Mouse (Mus musculus): ENCODE measurements around the gene Itgb3. TPM values are rescaled to one million over a fixed set of nuclear protein-coding genes. Genes with fewer than 3 reads are reported as not detected.
A peak's percentile ranks its signal among the peaks of the same experiment; 100 is the strongest.

Gene Itgb3
- total RNA-seq, 2 experiments from 2014 or later = 3.1 to 3.8 TPM

DNA sequence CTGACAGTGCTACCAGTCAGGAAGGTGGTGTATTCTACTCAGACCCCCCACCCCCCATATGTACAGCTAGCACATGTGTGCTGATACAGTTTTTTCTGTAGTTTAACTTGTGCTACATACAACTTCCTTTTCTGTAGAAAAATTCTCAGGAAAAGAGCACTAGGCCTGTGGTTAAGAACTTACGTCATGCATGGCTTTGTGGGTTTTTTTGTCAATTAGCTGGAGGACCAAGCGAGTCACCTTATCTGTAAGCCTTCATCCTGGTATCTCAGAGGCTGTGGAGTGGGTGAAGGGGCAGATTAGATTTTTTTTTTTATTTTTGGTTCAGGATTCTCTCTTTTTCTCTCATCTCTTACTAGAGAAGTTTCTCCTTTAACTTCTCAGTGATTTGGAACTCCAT is 6.3 kb downstream of the Itgb3 start:
- intact Hi-C loops (cut with DNase I) = no loop called here

DNA sequence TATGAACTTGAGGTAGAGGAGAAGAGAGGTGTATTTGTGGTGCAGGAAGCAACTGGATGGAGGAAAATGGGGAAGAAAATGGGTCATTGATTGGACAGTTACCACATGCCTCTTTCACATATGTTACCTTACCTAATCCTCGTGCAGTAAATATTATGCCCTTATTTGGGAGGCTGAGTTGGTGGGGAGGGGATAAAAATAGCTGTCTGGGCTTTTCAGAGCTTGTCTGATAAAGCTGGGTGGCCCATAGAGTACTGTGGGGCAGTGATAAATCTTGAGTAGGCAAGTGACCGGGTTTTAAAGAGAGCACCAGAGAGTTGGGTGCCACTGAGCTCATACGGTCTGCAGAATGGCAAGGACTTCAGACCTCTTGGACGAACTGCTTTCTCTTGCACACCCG is 8.4 kb downstream of the Itgb3 start:
- no peak for DNase-seq (ENCODE audit: low spot score)
- intact Hi-C loops (cut with DNase I) = no loop called here

More for the DNA sequence above, 6.3 kb downstream of the Itgb3 start:
- DNase-seq (ENCODE audit: low spot score) = no peak

GRCm38 (mm10) chr11:104618638-104619076 is 10.9 kb downstream of the Itgb3 start:
- intact Hi-C loops (cut with DNase I) = no loop called here
- no peak for DNase-seq (ENCODE audit: low spot score)

- intact Hi-C loops (cut with DNase I) = no loop called here
- DNase-seq (ENCODE audit: low spot score) = no peak
Observed at GRCm38 (mm10) chr11:104619084-104620022, 11.6 kb downstream of the Itgb3 start.

- intact Hi-C loops (cut with DNase I) = no loop called here
- DNase-seq (ENCODE audit: low spot score) = no peak
Observed at GRCm38 (mm10) chr11:104622040-104622962, 14.5 kb downstream of the Itgb3 start.

DNA sequence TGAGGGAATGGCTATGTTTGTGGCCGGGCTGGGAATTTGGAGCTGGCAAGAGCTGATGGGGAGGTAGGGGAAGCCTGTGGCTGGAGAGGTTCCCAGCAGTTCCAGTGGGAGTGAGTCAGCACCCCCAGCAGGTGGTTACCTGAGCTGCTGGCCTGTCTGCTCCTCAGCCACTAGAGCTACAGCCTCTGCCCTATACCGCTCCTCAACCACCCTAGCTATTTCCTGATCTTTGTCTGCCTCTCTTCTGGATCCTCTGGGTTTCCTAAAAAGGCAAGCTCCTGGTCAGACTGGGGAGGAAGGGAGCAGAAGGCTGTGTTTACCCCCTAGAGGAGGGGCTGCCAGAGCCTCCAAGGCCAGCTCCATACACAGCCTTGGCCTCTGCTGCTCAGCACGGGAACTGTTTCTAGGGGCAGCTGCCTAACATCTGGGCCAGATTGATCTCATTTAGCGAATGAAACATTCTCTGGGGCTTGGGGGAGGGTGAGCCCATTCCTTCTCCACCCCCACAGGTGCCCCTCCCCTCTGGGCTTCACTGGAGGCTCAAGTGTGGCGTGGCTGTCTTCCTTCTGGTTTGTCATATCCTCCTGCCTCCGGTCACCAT is 17.1 kb downstream of the Itgb3 start:
- intact Hi-C loops (cut with DNase I) = no loop called here
- peak; percentile 48 for DNase-seq (ENCODE audit: low spot score)

DNA sequence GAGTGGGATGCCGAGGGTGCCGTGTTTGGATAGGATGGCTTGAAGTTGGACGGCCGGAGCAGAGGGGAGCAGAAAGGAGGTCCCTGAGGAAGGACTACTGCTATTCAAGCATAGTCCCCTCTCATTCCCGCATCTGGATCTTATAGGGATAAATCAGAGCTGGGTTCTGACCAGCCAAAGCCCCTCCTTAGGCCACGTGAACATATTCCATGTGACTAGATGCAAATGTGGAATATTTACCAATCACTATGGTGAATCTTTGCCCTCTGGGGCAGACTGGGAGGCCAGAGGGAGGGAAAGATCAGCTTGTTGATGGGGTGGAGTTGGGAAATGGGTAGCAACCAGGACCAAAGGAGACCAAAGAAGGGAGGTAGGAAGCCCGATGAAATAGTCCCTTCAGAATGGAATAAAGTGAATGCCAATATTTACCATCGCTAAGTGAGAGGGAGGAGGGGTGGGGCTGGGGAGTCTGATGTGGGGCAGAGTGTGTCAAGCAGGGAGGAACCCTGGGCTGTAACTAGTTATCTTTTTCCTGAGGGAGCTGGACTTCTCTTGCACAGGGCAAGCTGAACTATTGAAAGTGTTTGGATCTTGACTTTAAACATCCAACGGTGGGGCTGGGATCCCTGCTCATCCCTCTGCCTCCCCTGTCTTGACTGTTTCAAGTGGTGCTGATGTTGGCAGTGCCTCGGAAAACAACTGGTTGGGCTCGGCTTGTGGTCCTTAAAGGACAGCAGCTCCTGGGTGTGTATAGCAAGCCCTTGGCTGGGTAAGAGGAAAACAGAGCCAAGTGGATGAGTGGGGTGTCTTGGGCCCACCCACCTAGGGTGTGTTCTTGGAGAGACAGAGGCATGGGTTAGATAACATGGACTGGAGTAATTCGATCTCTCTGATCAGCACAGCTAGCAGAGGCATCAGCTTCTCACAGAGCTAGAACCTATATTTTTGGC is 17.9 kb downstream of the Itgb3 start:
- intact Hi-C loops (cut with DNase I) = no loop called here
- peak; percentile 44 for DNase-seq (ENCODE audit: low spot score)

DNA sequence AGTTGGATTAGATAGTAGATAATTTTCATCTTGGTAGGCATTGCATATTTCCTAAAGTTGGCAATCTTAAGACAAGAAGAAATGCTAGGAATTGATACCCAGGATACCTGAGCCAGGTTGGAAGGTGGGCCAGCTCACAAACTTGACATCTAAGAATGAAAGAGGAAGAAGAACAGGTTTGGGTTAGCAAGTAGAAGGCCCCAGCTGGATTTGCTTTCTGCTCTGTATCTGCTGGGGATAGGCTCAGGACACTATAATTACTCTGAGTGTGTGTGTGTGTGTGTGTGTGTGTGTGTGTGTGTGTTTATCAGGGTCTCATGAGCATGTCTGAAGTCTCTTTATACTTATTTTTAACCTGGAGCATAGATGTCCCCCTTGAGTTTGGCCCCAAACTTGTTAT is 18.8 kb downstream of the Itgb3 start:
- no peak for DNase-seq (ENCODE audit: low spot score)
- intact Hi-C loops (cut with DNase I) = no loop called here

GRCm38 (mm10) chr11:104627616-104628301 is 20.0 kb downstream of the Itgb3 start:
- intact Hi-C loops (cut with DNase I) = no loop called here
- DNase-seq (ENCODE audit: low spot score) = no peak

GRCm38 (mm10) chr11:104628566-104628965 is 20.8 kb downstream of the Itgb3 start:
- no peak for DNase-seq (ENCODE audit: low spot score)

GRCm38 (mm10) chr11:104630185-104630835 is 22.5 kb downstream of the Itgb3 start:
- DNase-seq (ENCODE audit: low spot score) = no peak
- intact Hi-C loops (cut with DNase I) = no loop called here

More at GRCm38 (mm10) chr11:104628566-104628965, 20.8 kb downstream of the Itgb3 start:
- intact Hi-C loops (cut with DNase I) = no loop called here

- no peak for DNase-seq (ENCODE audit: low spot score)
- intact Hi-C loops (cut with DNase I) = no loop called here
Observed at GRCm38 (mm10) chr11:104631306-104631705, 23.5 kb downstream of the Itgb3 start.

GRCm38 (mm10) chr11:104637010-104637409 is 29.2 kb downstream of the Itgb3 start:
- intact Hi-C loops (cut with DNase I) = no loop called here
- no peak for DNase-seq (ENCODE audit: low spot score)

DNA sequence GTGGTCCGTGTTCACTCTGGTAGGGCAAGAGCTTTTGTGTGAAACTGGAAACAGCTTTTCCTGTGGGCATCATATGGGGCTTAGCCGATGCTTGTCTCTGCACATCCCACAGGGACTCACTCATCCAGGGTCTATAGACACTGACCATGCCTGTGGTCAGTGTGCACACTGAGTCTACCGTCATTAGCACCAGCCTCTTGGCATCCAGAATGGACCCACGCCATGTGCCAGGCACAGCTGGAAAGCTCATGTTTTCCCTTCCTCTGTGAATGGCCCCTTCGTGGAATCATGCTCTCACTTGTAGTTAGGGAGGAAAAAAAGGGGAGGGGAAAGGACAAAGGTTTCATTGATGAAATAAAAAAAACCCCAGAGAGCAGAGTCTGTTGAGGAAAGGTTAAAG is 30.2 kb downstream of the Itgb3 start:
- DNase-seq (ENCODE audit: low spot score) = no peak
- intact Hi-C loops (cut with DNase I) = no loop called here

DNA sequence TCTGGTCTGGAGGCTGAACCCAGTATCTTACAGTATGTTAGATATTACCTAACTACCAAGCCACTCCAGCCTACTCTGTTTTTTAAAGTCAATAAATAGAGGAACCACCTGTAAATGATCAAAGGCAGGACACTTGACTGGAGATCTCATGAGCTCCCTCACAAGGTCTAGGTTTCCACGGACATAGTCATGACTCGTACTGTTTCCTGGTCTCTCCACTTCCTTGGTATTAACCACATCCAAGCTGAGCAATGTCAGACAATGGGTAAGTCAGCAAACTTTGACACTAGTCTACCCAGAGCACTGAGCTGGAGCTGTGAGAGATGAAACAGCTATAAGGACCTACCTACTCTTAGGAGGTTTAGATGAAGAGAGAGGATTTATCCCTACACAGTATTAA is 31.1 kb downstream of the Itgb3 start:
- intact Hi-C loops (cut with DNase I) = no loop called here
- DNase-seq (ENCODE audit: low spot score) = no peak

GRCm38 (mm10) chr11:104639634-104640033 is 31.8 kb downstream of the Itgb3 start:
- intact Hi-C loops (cut with DNase I) = no loop called here
- DNase-seq (ENCODE audit: low spot score) = no peak

DNA sequence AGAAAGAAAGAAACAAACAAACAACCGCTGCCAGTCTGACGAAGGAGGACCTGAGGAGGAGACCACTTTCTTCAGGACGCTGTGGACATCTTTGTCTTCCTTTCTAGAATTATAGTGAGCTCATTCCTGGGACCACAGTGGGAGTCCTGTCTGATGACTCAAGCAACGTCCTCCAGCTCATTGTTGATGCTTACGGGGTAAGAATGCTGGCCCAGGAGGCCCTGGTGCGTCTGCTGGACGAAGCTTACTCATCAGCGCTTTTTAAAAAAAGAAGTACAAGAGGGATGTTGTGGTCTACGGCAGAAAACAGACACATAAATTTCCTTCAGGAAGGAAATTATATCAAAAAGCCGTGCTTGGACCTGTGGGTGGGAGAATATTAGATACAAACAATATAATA is 33.1 kb downstream of the Itgb3 start:
- intact Hi-C loops (cut with DNase I) = no loop called here
- DNase-seq (ENCODE audit: low spot score) = no peak

- intact Hi-C loops (cut with DNase I) = no loop called here
Observed at GRCm38 (mm10) chr11:104643236-104643635, 35.4 kb downstream of the Itgb3 start.

More at GRCm38 (mm10) chr11:104643236-104643635, 35.4 kb downstream of the Itgb3 start:
- DNase-seq (ENCODE audit: low spot score) = no peak

All from heart, postnatal 25 days (tissue).